Mouse (Mus musculus): ENCODE measurements around the gene Sytl2. TPM values are rescaled to one million over a fixed set of nuclear protein-coding genes. Genes with fewer than 3 reads are reported as not detected.
A peak's percentile ranks its signal among the peaks of the same experiment; 100 is the strongest.

Sytl2 gene
- polyA plus RNA-seq, 1 experiment from 2014 or later = 8.9 TPM

DNA sequence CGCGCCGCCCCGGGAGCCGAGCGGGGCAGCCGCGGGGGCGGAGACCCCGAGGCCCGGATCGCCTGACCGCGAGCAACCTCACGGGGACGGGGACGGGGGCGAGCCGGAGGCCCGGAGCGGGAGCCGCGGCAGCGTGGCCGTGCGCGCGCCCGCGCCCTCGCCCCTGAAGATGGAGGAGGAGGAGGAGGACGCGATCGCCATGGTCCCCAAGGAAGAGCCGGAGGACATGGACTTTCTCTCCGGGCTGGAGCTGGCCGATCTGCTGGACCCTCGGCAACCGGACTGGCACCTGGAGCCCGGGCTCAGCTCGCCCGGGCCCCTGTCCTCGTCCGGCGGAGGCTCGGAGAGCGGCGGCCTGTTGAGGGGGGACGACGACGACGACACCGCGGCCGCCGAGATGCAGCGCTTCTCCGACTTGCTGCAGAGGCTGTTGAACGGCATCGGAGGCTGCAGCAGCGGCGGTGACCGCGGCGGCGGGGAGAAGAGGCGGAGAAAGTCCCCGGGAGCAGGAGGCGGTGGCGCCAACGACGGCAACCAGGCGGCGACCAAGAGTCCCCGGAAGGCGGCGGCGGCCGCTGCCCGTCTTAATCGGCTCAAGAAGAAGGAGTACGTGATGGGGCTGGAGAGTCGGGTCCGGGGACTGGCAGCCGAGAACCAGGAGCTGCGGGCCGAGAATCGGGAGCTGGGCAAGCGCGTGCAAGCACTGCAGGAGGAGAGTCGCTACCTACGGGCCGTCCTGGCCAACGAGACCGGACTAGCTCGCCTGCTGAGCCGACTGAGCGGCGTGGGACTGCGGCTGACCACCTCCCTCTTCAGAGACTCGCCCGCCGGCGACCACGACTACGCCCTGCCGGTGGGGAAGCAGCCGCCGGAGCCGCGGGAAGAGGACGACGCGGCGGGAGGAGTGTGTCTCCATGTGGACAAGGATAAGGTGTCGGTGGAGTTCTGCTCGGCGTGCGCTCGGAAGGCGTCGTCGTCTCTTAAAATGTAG lies 141.3 kb downstream of the Sytl2 start:
- Histone ChIP-seq H3K27me3 (no peaks in the 10 kb centered on the region), H3K4me1 (no peaks in the 10 kb centered on the region), H3K36me3 (0 out of 2 replicates have a peak, but pooled peaks cover 2% of the 10 kb centered on the region), H3K4me2 (replicated peaks) (peak overlapping the region; percentile 93), H3K4me3 (peak overlapping the region; percentile 96), H3K9ac (peak overlapping the region; percentile 99), H3K9me3 (no peaks in the 10 kb centered on the region), H3K27ac (peak overlapping the region; percentile 99)
- peak; percentile 64 for ATAC-seq (ENCODE audit: insufficient number of reproducible peaks, insufficient read depth, low FRiP score, low TSS enrichment)
- WGBS = under 1% methylated on average over 105 of the region's 123 CpGs

DNA sequence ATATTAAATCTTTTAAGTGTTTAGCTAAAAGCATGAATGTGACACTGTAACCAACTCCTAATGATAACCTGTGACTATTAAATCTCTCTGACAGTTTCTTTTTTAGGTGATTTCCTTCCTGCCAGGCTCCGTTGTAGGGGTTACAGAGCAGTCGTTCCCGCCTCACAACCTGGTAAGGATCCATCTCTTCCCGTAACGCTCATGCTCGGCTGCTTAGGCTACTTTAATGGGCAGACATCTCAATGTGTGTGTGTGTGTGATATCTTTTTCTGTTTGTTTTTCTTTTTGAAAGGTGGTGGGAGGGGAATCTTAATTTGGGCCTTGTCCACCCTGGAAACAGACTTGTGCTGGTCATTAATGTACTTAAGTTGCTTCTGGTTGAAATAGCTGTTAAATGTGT lies 142.2 kb downstream of the Sytl2 start:
- H3K27me3 ChIP-seq = no peaks in the 10 kb centered on the region
- no peaks in the 10 kb centered on the region for H3K9me3 ChIP-seq
- H3K4me1 ChIP-seq = no peaks in the 10 kb centered on the region
- 0% methylated on average over 6 of the region's 6 CpGs for WGBS
- H3K36me3 ChIP-seq = 0 out of 2 replicates have a peak, but pooled peaks cover 2% of the 10 kb centered on the region
- peak overlapping the region; percentile 96 for H3K4me3 ChIP-seq
- H3K9ac ChIP-seq = peak overlapping the region; percentile 99
- H3K4me2 ChIP-seq (replicated peaks) = peak overlapping the region; percentile 93
- no peak for ATAC-seq (ENCODE audit: insufficient number of reproducible peaks, insufficient read depth, low FRiP score, low TSS enrichment)
- no peak overlapping the region for H3K27ac ChIP-seq

DNA sequence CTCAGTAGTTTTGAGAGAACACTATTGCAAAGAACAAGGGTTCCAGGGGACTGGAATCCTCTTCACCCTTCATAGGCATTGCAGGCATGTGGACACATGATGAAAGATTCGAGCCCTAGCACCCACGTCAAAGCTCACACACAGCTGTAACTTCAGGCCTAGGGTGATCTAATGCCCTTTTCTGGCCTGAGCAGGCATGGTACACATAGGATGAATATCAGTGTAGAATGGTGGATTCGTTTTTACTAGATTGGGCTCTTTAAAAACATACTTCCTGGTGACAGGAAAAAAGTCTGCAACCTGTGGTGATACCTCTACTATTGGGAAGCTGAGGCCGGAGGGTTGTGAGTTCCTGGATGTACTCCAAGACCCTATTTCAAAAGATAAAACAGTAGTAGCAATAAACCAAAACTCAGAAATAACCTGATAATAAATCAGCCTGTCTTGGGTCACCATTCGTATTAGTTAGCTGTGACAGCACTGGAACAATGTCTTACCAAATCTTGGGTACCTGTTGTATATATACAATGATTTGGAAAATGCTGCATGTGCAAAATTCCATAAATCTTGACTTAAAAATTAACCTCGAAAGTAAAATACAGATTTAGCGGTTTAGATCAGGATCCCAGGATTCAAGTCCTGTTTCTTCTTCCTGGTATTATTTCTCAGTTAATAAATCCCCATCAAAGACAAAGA lies 154.2 kb downstream of the Sytl2 start:
- Histone ChIP-seq H3K9ac (peak overlapping the region; percentile 66), H3K4me3 (peak overlapping the region; percentile 77), H3K4me2 (replicated peaks) (peak overlapping the region; percentile 55), H3K9me3 (no peaks in the 10 kb centered on the region), H3K36me3 (peaks cover 8% of the 10 kb centered on the region; the same call in 1 of the 2 replicates), H3K27me3 (0 out of 2 replicates have a peak, but pooled peaks cover 2% of the 10 kb centered on the region), H3K27ac (peak overlapping the region; percentile 93; the same call in 1 of the 2 replicates), H3K4me1 (peaks cover 3% of the 10 kb centered on the region; the same call in 1 of the 2 replicates)
- ATAC-seq (ENCODE audit: insufficient number of reproducible peaks, insufficient read depth, low FRiP score, low TSS enrichment) = no peak
- 41% methylated on average over 7 of the region's 7 CpGs for WGBS

DNA sequence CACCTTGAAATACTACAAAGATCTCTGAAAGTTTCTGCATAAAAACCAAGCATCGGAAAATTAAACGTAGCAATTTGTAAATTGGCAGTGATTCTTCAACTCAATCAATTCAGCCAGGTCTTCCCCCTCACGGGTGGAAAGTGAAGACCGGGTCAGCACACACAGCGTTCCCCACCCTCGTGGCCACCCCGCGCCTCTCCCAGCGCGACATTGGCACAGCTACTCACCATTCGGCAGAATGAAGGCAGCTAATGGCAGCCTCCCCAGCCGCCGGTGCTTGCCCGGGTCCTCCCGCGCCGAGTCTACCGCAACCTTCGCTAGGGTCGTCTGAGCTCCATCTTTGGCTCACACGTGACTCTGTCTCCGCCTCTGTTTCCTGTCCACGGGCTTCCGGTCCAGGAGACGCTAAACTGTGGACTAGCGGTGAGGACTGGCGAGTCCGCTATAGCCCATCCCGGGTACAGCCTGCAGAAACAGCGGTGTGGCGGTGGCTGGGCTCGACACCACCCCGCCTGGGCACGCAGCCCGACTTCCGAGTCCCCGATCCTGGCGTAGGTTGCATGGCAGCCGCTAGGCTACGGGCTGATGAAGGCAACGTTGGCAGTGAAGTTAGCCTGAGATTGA lies 154.9 kb downstream of the Sytl2 start, which contains the start of gene Tmem126a:
Gene Tmem126a, minus strand, starts transcription at position 385 of the 624 bp plus-strand sequence.
- Histone ChIP-seq H3K27me3 (0 out of 2 replicates have a peak, but pooled peaks cover 2% of the 10 kb centered on the region), H3K9ac (peak within 1 kb of the TSS; percentile 66), H3K4me3 (peak within 1 kb of the TSS; percentile 77), H3K4me2 (replicated peaks) (peak within 1 kb of the TSS; percentile 55), H3K36me3 (peaks cover 8% of the 10 kb centered on the region; the same call in 1 of the 2 replicates), H3K4me1 (peaks cover 3% of the 10 kb centered on the region; the same call in 1 of the 2 replicates), H3K27ac (peak within 1 kb of the TSS; percentile 93), H3K9me3 (no peaks in the 10 kb centered on the region)
- under 1% methylated on average over 41 of the region's 41 CpGs for WGBS
- peak; percentile 94 for ATAC-seq (ENCODE audit: insufficient number of reproducible peaks, insufficient read depth, low FRiP score, low TSS enrichment)

DNA sequence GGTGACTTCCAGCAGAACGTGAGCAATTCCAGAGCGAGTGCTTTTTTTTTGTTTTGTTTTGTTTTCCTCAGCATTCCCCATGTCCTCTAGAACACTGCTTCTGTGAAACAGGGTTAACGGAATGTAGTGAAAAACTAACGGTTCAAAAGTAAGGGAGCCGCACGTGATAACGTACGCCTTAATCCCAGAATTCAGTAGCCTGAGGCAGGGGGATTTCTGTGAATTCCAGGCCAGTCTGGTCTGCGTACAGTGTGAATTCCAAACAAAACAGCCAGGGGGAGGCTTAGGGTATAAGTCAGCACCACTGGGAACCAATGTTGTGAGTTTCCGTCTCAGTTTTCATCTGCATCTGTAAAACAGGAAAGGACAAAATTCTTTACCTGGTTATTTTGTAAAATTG lies 155.5 kb downstream of the Sytl2 start:
- H3K27me3 ChIP-seq = 0 out of 2 replicates have a peak, but pooled peaks cover 2% of the 10 kb centered on the region
- H3K9me3 ChIP-seq = no peaks in the 10 kb centered on the region
- peak; percentile 68 for ATAC-seq (ENCODE audit: insufficient number of reproducible peaks, insufficient read depth, low FRiP score, low TSS enrichment)
- peaks cover 8% of the 10 kb centered on the region; the same call in 1 of the 2 replicates for H3K36me3 ChIP-seq
- WGBS = 12% methylated on average over 10 of the region's 10 CpGs
- peak overlapping the region; percentile 77 for H3K4me3 ChIP-seq
- H3K4me1 ChIP-seq = peaks cover 3% of the 10 kb centered on the region; the same call in 1 of the 2 replicates
- H3K4me2 ChIP-seq (replicated peaks) = peak overlapping the region; percentile 55
- peak overlapping the region; percentile 93 for H3K27ac ChIP-seq
- H3K9ac ChIP-seq = peak overlapping the region; percentile 66

Other genes starting within 250 kb of the Sytl2 start
- 43.7 and 45.7 TPM in 2 replicates for gene Picalm, start 172.0 kb upstream of the Sytl2 start, polyA plus RNA-seq (2016; fragmentation: Nextera tagmentation; extraction: Ambion mirVana)
- gene Ccdc83, start 36.5 kb upstream of the Sytl2 start, polyA plus RNA-seq (2016; fragmentation: Nextera tagmentation; extraction: Ambion mirVana) = not detected in 2 replicates
- gene Ccdc89, start 124.3 kb downstream of the Sytl2 start, polyA plus RNA-seq (2016; fragmentation: Nextera tagmentation; extraction: Ambion mirVana) = 2.2 and 2.7 TPM in 2 replicates
- gene Crebzf, start 140.5 kb downstream of the Sytl2 start, polyA plus RNA-seq (2016; fragmentation: Nextera tagmentation; extraction: Ambion mirVana) = 68.9 and 69.0 TPM in 2 replicates
- gene Tmem126a, start 155.0 kb downstream of the Sytl2 start, polyA plus RNA-seq (2016; fragmentation: Nextera tagmentation; extraction: Ambion mirVana) = 105 and 110 TPM in 2 replicates
- 40.5 and 42.4 TPM in 2 replicates for gene Tmem126b, start 173.7 kb downstream of the Sytl2 start, polyA plus RNA-seq (2016; fragmentation: Nextera tagmentation; extraction: Ambion mirVana)
- gene Dlg2, start 174.4 kb downstream of the Sytl2 start, polyA plus RNA-seq (2016; fragmentation: Nextera tagmentation; extraction: Ambion mirVana) = 7.4 and 11.0 TPM in 2 replicates

Data from embryonic facial prominence, embryonic 12.5 days (tissue).